Mouse (Mus musculus) embryonic fibroblast, embryonic 13.5 days (primary cell): ENCODE measurements around the gene Ces4a. TPM values are rescaled to one million over a fixed set of nuclear protein-coding genes. Genes with fewer than 3 reads are reported as not detected.
"Not testable (repeated sequence)": the region's sequence is repeated elsewhere in the genome, so short reads cannot be mapped to it uniquely, and the experiment has no call there.

Experiments
- H3K27ac ChIP-seq: 2 replicates; pipeline ENCODE4 v1.5.1; 2012; ENCODE audit warnings: low read length, control low read depth, inconsistent platforms; ENCODE audit not compliant: insufficient read depth
- H3K4me1 ChIP-seq: 2 replicates; pipeline ENCODE4 v1.6.1; 2011; ENCODE audit warnings: low read length; ENCODE audit not compliant: control insufficient read depth, insufficient read depth
- H3K4me3 ChIP-seq: 2 replicates; pipeline ENCODE4 v1.5.1; 2011; ENCODE audit warnings: mild to moderate bottlenecking, control low read depth, low read length; ENCODE audit not compliant: insufficient read depth
- CTCF ChIP-seq: IDR thresholded peaks from 2 replicates; pipeline ENCODE4 v1.5.1; 2011; ENCODE audit warnings: mild to moderate bottlenecking, control low read depth, low read length, moderate library complexity, borderline replicate concordance; ENCODE audit not compliant: insufficient read depth
- POLR2A ChIP-seq: IDR thresholded peaks from 2 replicates; pipeline ENCODE4 v1.6.1; 2011; ENCODE audit warnings: low read depth, mild to moderate bottlenecking, control low read depth, low read length, moderate library complexity
- polyA plus RNA-seq: library from polyadenylated mRNA; stranded (reverse); fragments of >200 nt; gene quantifications from 2 replicates; pipeline ENCODE4 v1.2.4, GENCODE M21; 2011; ENCODE audit warnings: low read depth; ENCODE audit not compliant: missing spikeins, insufficient read length

Ces4a gene
- polyA plus RNA-seq, 1 experiment: not detected

DNA sequence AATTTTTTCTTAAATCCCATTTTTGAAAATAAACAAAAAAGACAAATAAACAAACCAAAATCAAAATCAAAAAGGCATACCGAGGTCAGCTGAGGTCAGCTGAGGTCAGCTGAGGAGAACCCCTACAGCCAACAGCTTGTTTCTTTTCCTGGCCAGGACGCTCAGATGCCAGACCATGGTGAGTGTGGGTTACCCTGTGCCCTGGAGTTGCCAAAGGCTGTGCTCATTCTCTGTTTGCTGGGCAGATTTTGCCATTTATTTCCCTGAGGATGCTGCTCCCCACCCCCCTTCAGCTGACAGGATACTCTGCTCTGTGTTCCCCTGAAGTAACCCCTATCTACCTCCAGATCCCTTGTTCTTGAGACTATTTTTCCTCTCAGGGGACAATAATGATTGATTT, 35.5 kb downstream of the Ces4a start:
- Histone ChIP-seq H3K4me3 (no peak overlapping the region), H3K27ac (no peak overlapping the region), H3K4me1 (peaks cover 8% of the 10 kb centered on the region; the same call in 1 of the 2 replicates)
- TF ChIP-seq POLR2A (no peak), CTCF (no peak)

GRCm38 (mm10) chr8:105169582-105169981, 38.0 kb downstream of the Ces4a start:
- TF ChIP-seq CTCF: no peak
- no peak for TF ChIP-seq POLR2A
- Histone ChIP-seq H3K4me1 (peaks cover 11% of the 10 kb centered on the region), H3K27ac (peak overlapping the region; percentile 92), H3K4me3 (no peak overlapping the region)

DNA sequence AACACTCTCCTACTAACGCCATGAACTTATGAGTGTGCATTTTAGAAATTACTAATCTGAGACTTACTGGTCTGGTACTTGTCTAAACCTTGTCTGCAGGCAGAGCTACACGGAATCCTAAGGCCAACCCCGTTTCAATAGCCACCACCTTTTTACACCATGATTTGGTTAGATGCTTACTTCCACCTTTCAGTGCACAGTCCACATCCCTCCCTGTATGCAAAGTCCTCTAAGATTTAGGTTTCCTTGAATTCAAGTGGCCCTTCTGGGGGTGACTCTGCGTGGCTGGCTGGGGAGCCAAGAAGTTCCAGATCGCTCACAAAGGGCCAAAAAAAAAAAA, 38.4 kb downstream of the Ces4a start:
- Histone ChIP-seq H3K4me3 (peak overlapping the region; percentile 49), H3K27ac (peak overlapping the region; percentile 92)
- TF ChIP-seq CTCF: no peak

DNA sequence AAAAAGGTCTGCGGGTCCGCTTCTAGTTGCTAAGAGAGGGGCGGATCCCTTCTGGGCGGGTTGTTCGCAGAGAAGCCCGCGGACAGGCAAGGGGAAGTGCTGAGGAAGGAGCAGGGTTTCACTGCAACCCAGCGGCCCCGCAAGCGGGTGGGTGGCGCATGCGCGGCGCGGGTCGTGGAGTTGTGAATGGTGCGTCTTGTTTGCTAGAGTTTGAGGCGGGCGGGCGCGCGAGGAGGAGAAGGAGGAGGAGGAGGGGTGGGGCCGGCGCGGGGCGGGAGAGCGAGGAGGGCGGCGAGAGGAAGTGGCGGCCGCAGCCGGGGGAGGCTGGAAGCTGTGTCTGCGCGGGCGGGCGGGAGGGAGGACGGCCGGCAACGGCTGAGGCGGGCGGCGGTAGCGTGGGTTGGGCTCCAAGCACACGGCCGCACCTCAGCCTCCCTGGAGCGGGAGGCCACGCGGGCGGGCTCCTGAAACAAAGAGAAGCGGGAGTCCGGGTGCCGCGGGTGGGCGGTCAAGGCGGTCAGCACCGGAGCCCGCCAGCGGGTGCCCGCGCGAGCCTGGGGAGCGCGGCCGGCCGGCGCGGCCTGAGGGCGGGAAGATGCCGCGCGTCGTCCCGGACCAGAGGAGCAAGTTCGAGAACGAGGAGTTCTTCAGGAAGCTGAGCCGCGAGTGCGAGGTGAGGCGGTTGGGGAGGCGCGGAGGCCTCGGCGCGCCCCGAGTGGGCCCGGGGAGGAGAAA, 38.9 kb downstream of the Ces4a start, which contains the start of gene Cbfb:
Cbfb (plus strand) TSS at position 294 of the 735 bp plus-strand sequence.
- Histone ChIP-seq H3K27ac (peak within 1 kb of the TSS; percentile 99), H3K4me1 (peaks cover 8% of the 10 kb centered on the region), H3K4me3 (peak within 1 kb of the TSS; percentile 72)
- TF ChIP-seq CTCF: no peak
- peak; percentile 43 for TF ChIP-seq POLR2A

More for the DNA sequence above, 38.4 kb downstream of the Ces4a start:
- H3K4me1 ChIP-seq: peaks cover 13% of the 10 kb centered on the region

- Histone ChIP-seq H3K4me1 (peaks cover 8% of the 10 kb centered on the region; the same call in 1 of the 2 replicates), H3K4me3 (peak overlapping the region; percentile 72), H3K27ac (peak overlapping the region; percentile 99)
- TF ChIP-seq POLR2A (no peak), CTCF (no peak)
Observed at GRCm38 (mm10) chr8:105171116-105172002, 39.8 kb downstream of the Ces4a start.

- no peak overlapping the region for H3K27ac ChIP-seq
- TF ChIP-seq POLR2A: no peak
- TF ChIP-seq CTCF: no peak
- peak overlapping the region; percentile 72 for H3K4me3 ChIP-seq
- H3K4me1 ChIP-seq: peaks cover 8% of the 10 kb centered on the region; the same call in 1 of the 2 replicates
Observed at GRCm38 (mm10) chr8:105172003-105172362, 40.4 kb downstream of the Ces4a start.

DNA sequence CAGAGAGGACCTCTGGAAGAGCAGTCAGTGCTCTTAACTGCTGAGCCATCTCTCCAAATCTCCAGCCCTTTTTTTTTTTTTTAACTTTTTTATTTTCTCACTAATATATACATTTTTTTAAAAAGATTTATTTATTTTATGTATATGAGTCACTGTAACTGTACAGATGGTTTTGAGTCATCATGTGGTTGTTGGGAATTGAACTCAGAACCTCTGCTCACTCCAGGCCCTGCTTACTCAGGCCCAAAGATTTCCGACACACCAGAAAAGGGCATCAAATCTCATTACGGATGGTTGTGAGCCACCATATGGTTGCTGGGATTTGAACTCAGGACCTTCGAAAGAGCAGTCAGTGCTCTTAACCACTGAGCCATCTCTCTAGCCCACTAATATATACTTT, 43.7 kb downstream of the Ces4a start:
- not testable (repeated sequence) for H3K27ac ChIP-seq, H3K4me1 ChIP-seq, H3K4me3 ChIP-seq

DNA sequence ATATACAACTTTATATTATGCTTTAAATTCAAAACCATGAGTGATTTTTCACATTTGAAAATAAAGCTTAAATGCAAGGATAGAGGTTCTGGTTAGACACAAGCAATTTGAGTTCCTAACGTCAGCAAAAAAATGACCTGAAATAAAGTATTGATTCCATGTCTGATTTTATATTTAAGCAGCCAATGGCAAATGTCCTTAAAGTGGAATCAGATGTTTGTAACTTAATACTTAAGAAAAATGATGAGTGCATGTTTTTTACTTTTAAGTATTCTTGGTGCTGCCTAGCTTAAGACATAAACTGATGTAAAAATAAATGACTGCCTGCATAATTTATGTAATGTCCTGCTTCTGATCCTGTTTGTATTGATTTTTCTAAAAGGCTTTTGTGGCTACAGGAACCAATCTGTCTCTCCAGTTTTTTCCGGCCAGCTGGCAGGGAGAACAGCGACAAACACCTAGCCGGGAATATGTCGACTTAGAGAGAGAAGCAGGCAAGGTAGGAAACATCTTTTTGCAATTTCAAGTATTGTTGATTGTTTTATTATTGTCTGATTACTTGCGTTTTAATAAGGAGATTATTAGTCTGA, 46.7 kb downstream of the Ces4a start:
- Histone ChIP-seq H3K4me3 (no peak overlapping the region), H3K27ac (no peak overlapping the region), H3K4me1 (peaks cover 13% of the 10 kb centered on the region; the same call in 1 of the 2 replicates)
- TF ChIP-seq CTCF: no peak
- TF ChIP-seq POLR2A: no peak

GRCm38 (mm10) chr8:105182201-105182600, 50.6 kb downstream of the Ces4a start:
- peaks cover 13% of the 10 kb centered on the region for H3K4me1 ChIP-seq
- no peak overlapping the region for H3K4me3 ChIP-seq
- H3K27ac ChIP-seq: no peak overlapping the region
- no peak for TF ChIP-seq POLR2A
- TF ChIP-seq CTCF: no peak
